Mouse (Mus musculus) embryo, embryonic 9.5 days (tissue): Measurements from ENCODE around the gene Cideb.

Experiments
- DNase-seq: peaks from one replicate; pipeline ENCODE4 v3.0.0-alpha.2; 2017; ENCODE audit errors: extremely low spot score

Gene Cideb

DNA sequence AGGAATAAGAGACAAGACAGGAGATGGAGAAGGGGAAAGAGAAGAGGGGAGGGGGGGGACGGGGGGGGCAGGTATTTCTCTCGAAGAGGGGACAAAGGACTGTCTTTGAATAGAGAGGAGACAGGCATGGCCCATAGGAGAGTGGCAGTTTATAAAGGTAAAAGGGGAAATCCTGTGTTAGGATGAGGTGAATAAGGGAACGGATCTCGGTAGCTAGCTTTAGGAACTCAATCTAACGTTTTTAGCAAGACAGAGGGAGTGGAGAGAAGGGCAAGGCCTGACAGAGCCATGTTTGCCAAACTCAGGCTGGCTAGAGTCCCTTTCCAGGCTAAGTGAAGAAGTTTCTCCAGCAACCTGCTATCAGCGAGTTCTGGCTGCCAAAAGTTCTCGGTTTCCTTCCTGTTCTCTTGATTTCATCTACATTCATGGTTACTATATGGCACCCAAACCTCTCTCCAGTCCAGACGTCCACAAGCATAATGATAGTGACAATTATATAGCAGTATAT lies 35.8 kb downstream of the Cideb start:
- no peak for DNase-seq

DNA sequence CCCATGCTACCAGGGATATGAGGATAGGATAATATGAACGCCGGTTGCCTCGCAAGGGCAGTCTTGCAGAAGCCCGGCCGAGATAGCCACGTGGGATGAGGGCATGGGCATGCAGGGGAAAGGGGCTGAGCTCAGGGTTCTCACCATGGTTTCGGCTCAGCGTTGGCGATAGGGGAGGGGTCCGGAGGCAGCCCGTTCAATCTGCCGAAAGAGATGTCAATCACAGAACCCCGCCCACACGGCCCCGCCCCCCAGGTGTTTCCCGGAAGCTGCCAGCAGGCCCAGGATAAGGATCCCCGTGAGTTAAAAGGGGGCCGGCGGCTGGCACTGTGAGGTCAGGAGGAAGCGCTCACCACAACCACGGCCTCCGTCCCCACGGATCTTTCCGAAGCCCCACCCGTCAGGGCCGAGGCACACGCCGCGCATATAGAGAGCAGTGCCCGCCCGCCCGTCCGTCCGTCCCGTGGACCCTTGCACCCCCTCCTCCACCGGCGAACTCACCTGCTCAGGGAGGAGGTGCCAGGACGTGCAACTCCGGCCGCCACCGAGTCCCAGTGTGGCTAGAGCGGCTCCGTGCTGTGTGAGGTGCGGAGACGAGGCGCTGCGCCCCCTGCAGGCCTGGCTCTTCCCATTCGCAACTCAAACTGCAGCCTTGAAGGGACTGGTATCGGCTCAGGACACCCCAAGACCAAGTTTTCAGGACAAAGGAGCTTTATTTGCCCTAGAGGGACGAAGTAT lies 36.4 kb downstream of the Cideb start, which contains the start of gene Rabggta:
Gene Rabggta, minus strand, starts transcription at position 564 of the 738 bp plus-strand sequence.
- DNase-seq, result peak; percentile 95

DNA sequence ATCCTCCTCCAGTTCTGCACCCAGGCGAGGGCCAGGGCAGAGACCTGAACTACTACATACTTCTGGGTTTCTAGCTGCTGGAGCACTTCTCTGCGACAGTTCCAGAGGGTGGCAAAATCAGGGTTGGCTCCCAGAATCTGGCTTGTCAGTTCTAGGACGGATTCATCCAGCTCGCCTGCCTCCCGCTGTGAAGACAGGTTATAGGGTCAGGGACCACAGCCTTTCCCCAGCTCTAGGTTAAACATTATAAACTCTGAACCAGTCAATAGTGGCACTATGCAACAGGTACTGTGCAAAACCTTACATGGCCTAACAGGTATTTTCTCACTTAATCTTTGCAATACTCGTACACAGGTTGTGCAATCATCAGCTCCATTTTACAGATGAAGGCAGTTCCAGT lies 37.2 kb downstream of the Cideb start:
- no peak for DNase-seq

DNA sequence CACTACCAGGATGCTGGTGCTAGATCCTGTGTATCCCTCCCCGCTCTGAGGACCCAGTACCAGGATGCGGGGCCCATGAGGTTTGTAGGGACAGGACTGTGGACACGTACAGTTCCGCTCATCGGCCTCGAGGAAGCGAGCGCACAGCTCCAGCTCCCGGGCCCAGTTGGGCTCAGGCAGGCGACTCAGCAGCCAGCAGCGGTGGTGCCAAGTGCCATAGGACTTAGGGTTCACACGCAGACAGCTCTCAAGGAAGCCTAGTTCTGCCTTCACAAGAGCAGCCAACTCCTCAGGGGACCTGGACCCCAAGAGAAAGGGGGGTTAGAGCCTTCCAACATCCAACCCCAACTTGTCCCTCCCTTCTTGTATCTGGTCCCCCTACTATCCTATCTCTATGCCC lies 37.6 kb downstream of the Cideb start:
- no peak for DNase-seq

DNA sequence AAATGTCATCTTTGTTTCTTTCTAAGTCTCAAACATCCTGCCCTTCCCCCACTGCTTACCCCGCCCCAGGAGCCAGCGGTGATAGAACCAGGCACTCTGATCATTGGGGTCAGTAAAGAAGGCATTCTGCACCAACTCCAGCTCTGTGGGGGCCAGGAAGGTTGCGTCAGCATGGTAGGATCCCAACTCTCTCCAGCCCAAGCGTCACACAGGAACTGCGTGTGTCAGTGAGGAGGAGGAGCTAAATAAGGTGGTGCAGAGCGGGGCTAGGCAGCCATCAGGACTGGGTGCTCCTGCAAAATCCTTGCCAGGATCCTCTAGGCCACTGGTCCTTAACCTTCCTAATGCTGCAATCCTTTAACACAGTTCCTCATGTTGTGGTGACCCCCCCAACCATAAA lies 38.5 kb downstream of the Cideb start:
- DNase-seq, result no peak

DNA sequence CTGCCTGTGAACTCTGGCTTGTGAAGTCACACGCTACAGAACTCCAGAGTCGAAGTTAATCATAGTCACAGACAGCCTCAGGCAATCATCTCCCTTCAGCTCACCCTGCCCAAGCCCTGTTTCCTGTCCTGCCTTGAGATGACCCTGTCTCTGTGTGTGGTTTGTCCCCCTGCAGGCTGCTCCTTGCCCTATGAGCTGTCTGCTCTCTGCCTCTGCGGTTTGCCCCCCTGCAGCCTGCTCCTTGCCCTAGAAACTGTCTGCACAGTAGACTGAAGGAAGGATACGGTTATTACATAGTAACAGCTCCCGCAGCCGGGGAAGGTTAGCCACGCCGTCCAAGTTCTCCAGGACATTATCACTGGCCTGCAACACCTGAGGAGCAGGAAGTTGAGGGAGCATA lies 41.4 kb downstream of the Cideb start:
- DNase-seq, result no peak

DNA sequence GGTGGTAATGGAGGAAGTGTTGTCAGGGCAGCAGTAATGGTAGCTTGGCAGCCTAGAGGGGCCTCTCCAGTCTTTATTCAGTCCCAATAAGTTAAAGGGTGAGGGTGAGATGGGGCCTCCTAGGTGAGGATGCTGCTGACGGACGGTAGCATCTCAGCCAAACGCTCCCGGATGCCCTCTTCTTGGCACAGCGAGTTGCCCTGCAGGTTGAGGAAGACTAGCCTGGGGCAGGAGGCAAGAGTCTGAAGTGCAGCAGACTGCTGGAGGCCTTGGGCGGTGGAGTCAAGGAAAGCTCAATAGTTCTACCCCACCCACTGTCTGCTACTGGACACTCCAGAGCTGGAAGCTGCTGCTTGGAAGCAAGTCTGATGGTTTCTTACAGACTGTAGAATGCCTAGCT lies 42.0 kb downstream of the Cideb start:
- no peak for DNase-seq

- DNase-seq, result no peak
Observed at GRCm38 (mm10) chr14:55714893-55715292, 43.4 kb downstream of the Cideb start.

- DNase-seq, result no peak
Observed at GRCm38 (mm10) chr14:55713729-55714122, 44.5 kb downstream of the Cideb start, which contains the start of gene Tgm1. Gene Tgm1, minus strand, starts transcription at chr14:55713926.

- DNase-seq, result peak; percentile 22
Observed at GRCm38 (mm10) chr14:55713007-55713728, 45.1 kb downstream of the Cideb start.

DNA sequence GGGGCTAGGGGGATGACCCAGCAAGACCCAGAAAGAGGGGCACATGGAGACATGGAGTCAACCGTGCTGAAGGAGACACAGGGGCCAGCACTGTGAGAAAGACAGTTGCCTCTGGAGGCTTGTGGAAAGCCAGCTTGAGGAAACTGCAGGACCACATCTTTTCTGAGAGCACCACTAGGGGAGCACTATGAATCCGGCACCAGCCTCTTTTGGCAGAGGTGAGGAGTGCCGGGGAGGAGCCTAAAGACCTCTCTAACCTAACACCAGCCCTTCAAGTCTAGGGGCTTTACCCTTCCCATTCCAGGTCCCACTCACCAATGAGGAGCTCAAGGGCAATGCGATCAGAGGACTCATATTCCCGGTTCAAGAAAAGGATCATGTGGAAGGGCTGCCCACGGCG lies 46.5 kb downstream of the Cideb start:
- no peak for DNase-seq

GRCm38 (mm10) chr14:55709509-55709908 lies 48.7 kb downstream of the Cideb start:
- no peak for DNase-seq

DNA sequence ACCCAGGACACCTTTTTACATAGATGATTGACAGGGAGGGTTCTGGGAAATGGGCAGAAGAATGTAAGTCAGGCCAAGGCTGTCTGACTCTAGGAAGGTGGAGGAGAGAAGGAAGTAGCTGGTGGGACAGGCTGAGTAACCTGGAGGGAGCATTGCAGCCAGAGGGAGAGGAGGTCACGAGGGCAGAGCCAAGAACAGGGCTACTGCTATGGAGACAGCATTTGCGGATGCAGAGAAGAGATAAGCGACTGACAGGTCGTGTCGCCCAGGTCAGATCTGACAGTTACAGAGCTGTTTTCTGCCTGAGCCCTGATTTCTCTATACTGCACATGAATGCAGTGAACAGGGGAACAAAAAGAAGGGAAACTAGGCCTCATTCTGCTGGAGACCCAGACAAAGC lies 50.9 kb downstream of the Cideb start:
- DNase-seq, result no peak

GRCm38 (mm10) chr14:55706051-55706600 lies 52.1 kb downstream of the Cideb start:
- no peak for DNase-seq
